Mouse (Mus musculus) G1E-ER4 (cell line): ENCODE results near the gene Fam192a. TPM values are rescaled to one million over a fixed set of nuclear protein-coding genes. Genes with fewer than 3 reads are reported as not detected.

Experiments
- GATA1 ChIP-seq: IDR thresholded peaks from one replicate; pipeline ENCODE4 v1.8.0; 2012; ENCODE audit warnings: low read length, inconsistent platforms
- polyA plus RNA-seq: library from polyadenylated mRNA; stranded (reverse); fragments of >175 nt; gene quantifications from 2 replicates; pipeline ENCODE4 v1.2.3, GENCODE M21; 2012

Fam192a gene
- polyA plus RNA-seq, 1 experiment = 163 TPM

- no peak for TF ChIP-seq GATA1
Observed at GRCm38 (mm10) chr8:94584238-94584817, 17.5 kb downstream of the Fam192a start.

- no peak for TF ChIP-seq GATA1
Observed at GRCm38 (mm10) chr8:94582569-94582968, 19.2 kb downstream of the Fam192a start.

- TF ChIP-seq GATA1 = no peak
Observed at GRCm38 (mm10) chr8:94581820-94582483, 19.8 kb downstream of the Fam192a start.

GRCm38 (mm10) chr8:94575148-94575547 lies 26.6 kb downstream of the Fam192a start:
- TF ChIP-seq GATA1 = no peak

- no peak for TF ChIP-seq GATA1
Observed at GRCm38 (mm10) chr8:94574159-94574907, 27.5 kb downstream of the Fam192a start.

- no peak for TF ChIP-seq GATA1
Observed at GRCm38 (mm10) chr8:94571896-94572295, 29.9 kb downstream of the Fam192a start.

- no peak for TF ChIP-seq GATA1
Observed at GRCm38 (mm10) chr8:94569419-94569818, 32.4 kb downstream of the Fam192a start.

GRCm38 (mm10) chr8:94568098-94568497 lies 33.7 kb downstream of the Fam192a start:
- no peak for TF ChIP-seq GATA1

GRCm38 (mm10) chr8:94567159-94567849 lies 34.5 kb downstream of the Fam192a start:
- no peak for TF ChIP-seq GATA1

GRCm38 (mm10) chr8:94566446-94567158 lies 35.2 kb downstream of the Fam192a start:
- TF ChIP-seq GATA1 = no peak

GRCm38 (mm10) chr8:94566033-94566432 lies 35.8 kb downstream of the Fam192a start:
- TF ChIP-seq GATA1 = no peak

GRCm38 (mm10) chr8:94564421-94564820 lies 37.4 kb downstream of the Fam192a start:
- TF ChIP-seq GATA1 = no peak

- no peak for TF ChIP-seq GATA1
Observed at GRCm38 (mm10) chr8:94561256-94561655, 40.5 kb downstream of the Fam192a start.

- no peak for TF ChIP-seq GATA1
Observed at GRCm38 (mm10) chr8:94557281-94557680, 44.5 kb downstream of the Fam192a start.

GRCm38 (mm10) chr8:94552696-94553095 lies 49.1 kb downstream of the Fam192a start:
- TF ChIP-seq GATA1 = no peak
